Mouse (Mus musculus) liver, adult 2 months (tissue): ENCODE measurements around the gene Smg1. TPM values are rescaled to one million over a fixed set of nuclear protein-coding genes. Genes with fewer than 3 reads are reported as not detected.

Source experiments
- DNase-seq: peaks from one replicate; pipeline ENCODE4 v3.0.0-alpha.2; 2011; ENCODE audit warnings: low read depth, low spot score; ENCODE audit errors: extremely low read depth
- H3K27ac ChIP-seq: fragments of 200-500 bp; replicated peaks from 2 replicates; pipeline ENCODE4 v1.5.1; 2012; ENCODE audit warnings: low read depth, mild to moderate bottlenecking, control low read depth, inconsistent platforms, low read length; ENCODE audit not compliant: insufficient read depth
- H3K27me3 ChIP-seq: fragments of 200-500 bp; 2 replicates; pipeline ENCODE4 v1.6.1; 2012; ENCODE audit warnings: mild to moderate bottlenecking, moderate library complexity, low read length, inconsistent platforms; ENCODE audit not compliant: control insufficient read depth, insufficient read depth
- H3K36me3 ChIP-seq: fragments of 200-500 bp; 2 replicates; pipeline ENCODE4 v1.6.1; 2012; ENCODE audit warnings: low read length, inconsistent platforms; ENCODE audit not compliant: control insufficient read depth, insufficient read depth
- H3K4me1 ChIP-seq: fragments of 200-500 bp; 2 replicates; pipeline ENCODE4 v1.6.1; 2011; ENCODE audit warnings: low read length; ENCODE audit not compliant: control insufficient read depth, insufficient read depth
- H3K4me3 ChIP-seq: fragments of 200-500 bp; 2 replicates; pipeline ENCODE4 v1.5.1; 2011; ENCODE audit warnings: low read depth, mild to moderate bottlenecking, control low read depth, low read length, moderate library complexity; ENCODE audit not compliant: insufficient read depth
- H3K79me2 ChIP-seq: fragments of 200-500 bp; 2 replicates; pipeline ENCODE4 v1.6.1; 2012; ENCODE audit warnings: inconsistent platforms, mild to moderate bottlenecking, low read length, moderate library complexity; ENCODE audit not compliant: control insufficient read depth, insufficient read depth
- H3K9ac ChIP-seq: fragments of 200-500 bp; 2 replicates; pipeline ENCODE4 v1.6.1; 2012; ENCODE audit warnings: low read depth, mild to moderate bottlenecking, control low read depth, inconsistent platforms, low read length
- CTCF ChIP-seq: fragments of 200-500 bp; IDR thresholded peaks from 2 replicates; pipeline ENCODE4 v1.5.1; 2011; ENCODE audit warnings: low read depth, low read length, control low read depth
- POLR2A ChIP-seq: fragments of 200-500 bp; IDR thresholded peaks from 2 replicates; pipeline ENCODE4 v1.6.1; 2011; ENCODE audit warnings: low read length, control low read depth; ENCODE audit not compliant: insufficient read depth; ENCODE audit errors: extremely low read depth
- WGBS: fragments of 180-500 bp; shearing (Covaris S2); methylation state at CpG from one replicate; pipeline ENCODE4 v1.1.7; 2018; 5-methylcytosine and 5-hydroxymethylcytosine counted together
- polyA plus RNA-seq: library from polyadenylated mRNA; depleted of rRNA; stranded (reverse); fragments of >200 nt; gene quantifications from 2 replicates; pipeline ENCODE4 v1.2.3, GENCODE M21; 2012
- total RNA-seq: library from RNA; depleted of rRNA; stranded (reverse); fragments of >200 nt; gene quantifications from 2 replicates; pipeline ENCODE4 v1.2.3, GENCODE M21; 2014

Smg1 gene
- total and polyA plus RNA-seq, 2 experiments: 5.7 to 27.9 TPM

DNA sequence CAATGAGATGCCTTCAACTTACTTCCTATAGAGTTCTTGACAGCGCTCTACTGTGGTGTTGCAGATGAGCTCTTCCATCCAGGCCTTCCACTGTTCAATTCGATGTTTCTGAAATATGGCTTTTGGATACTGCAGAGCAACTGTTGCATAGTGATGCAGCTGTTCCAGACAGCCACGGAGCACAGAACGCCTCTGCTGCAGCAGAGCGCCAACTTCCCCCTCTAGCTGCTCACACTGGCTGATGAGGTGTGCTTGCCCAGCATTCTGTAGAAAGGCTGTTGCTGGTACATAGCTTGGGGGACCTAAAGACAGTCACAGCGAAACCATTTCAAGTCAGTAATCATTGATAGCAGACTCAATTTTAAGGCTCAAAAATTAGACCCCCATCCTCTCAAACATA is 89.3 kb downstream of the Smg1 start:
- Histone ChIP-seq H3K9ac (no peak overlapping the region), H3K79me2 (no peaks in the 10 kb centered on the region), H3K4me1 (no peaks in the 10 kb centered on the region), H3K27me3 (no peaks in the 10 kb centered on the region), H3K4me3 (no peak overlapping the region), H3K36me3 (peaks cover 65% of the 10 kb centered on the region), H3K27ac (no peak overlapping the region)
- TF ChIP-seq POLR2A (no peak), CTCF (no peak)
- WGBS: 93% methylated on average over 6 of the region's 6 CpGs
- no peak for DNase-seq

DNA sequence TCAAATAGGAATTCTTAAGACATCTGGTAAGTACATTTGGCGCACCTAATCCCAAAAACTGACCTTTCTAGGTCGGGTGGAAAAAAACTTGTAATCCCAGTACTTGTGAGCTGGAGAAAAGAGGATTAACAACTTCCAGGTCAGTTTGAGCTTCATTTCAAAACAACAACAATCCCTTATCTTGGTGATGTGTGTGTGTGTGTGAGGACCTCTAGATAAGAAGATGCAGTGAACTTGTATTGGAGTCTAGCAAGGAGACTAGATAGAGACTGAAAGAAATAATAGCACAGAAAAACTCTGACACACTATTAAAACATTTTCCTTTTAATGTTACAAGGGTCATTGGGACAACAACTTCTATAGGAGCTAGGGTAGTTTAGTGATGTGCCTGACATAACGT is 99.9 kb downstream of the Smg1 start:
- peaks cover 63% of the 10 kb centered on the region for H3K36me3 ChIP-seq
- H3K79me2 ChIP-seq: no peaks in the 10 kb centered on the region; the same call in 1 of the 2 replicates
- no peak overlapping the region for H3K4me3 ChIP-seq
- H3K9ac ChIP-seq: no peak overlapping the region
- WGBS: 86% methylated on average over 3 of the region's 3 CpGs
- no peaks in the 10 kb centered on the region; the same call in 1 of the 2 replicates for H3K4me1 ChIP-seq
- TF ChIP-seq POLR2A: no peak
- TF ChIP-seq CTCF: no peak
- no peak for DNase-seq
- H3K27ac ChIP-seq: no peak overlapping the region
- no peaks in the 10 kb centered on the region for H3K27me3 ChIP-seq

DNA sequence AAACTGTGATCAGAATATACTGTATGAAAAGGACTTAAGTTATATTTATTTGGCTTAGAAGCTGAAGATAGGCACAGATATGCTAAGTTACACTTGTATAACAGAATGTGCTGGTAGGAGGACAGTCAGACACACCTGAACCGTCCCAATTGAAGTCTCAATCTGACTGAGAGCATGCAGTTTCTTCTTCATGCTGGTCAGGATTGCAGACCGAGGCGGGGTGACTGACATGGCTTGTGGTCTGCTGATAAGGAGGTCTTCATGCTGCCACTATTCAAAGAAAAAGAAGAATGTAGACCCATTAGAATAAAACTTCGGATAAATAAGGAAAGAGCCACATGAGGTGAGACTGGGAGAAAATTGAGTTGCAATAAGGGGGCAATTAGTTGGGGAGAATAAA is 100.3 kb downstream of the Smg1 start:
- Histone ChIP-seq H3K4me3 (no peak overlapping the region), H3K9ac (no peak overlapping the region), H3K27me3 (no peaks in the 10 kb centered on the region), H3K79me2 (no peaks in the 10 kb centered on the region; the same call in 1 of the 2 replicates), H3K36me3 (peaks cover 60% of the 10 kb centered on the region), H3K4me1 (no peaks in the 10 kb centered on the region; the same call in 1 of the 2 replicates), H3K27ac (no peak overlapping the region)
- no peak for TF ChIP-seq CTCF
- no peak for TF ChIP-seq POLR2A
- 89% methylated on average over 4 of the region's 4 CpGs for WGBS
- no peak for DNase-seq

DNA sequence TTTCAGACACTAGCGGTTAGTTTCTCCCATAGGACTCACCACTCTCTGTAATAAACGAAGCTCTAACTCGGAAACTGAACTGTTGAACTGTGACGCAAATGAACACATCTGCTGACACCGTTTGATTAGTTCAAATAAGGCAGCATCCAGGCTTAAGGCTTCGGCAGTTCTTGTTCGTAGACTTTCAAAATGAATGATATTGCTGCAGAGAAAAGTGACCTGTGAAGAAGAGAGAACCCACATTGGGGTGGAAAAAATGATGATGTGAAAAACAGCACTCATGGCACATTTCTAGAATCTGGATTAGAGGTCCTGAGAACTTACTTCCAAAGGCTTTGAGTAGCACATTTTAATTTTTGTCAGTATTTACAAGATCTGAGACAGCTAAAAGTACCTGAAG is 102.2 kb downstream of the Smg1 start:
- H3K79me2 ChIP-seq: no peaks in the 10 kb centered on the region; the same call in 1 of the 2 replicates
- H3K4me3 ChIP-seq: no peak overlapping the region
- H3K9ac ChIP-seq: no peak overlapping the region
- H3K27ac ChIP-seq: no peak overlapping the region
- 80% methylated on average over 7 of the region's 7 CpGs for WGBS
- peaks cover 71% of the 10 kb centered on the region for H3K36me3 ChIP-seq
- no peaks in the 10 kb centered on the region for H3K27me3 ChIP-seq
- DNase-seq: no peak
- H3K4me1 ChIP-seq: no peaks in the 10 kb centered on the region
- no peak for TF ChIP-seq POLR2A
- no peak for TF ChIP-seq CTCF

DNA sequence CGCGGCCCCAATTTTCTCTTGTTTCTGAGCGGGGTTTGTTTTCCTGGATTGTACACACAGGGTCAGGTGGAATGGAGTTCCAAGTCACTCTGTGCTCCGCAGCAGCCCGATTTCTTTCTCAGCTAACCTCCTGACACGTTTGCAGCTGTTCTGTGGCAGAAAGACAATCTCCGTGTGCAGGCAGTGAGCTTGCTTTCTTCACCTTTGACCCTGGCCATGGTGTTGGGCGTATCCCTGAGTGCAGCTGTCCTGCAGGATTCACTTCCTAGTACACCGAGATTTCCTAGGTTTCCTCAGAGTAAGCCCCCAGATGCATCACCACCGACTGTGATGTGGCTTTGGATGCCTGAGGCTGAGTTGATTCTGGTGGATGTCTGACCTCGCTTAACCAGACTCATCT is 108.3 kb downstream of the Smg1 start:
- 79% methylated on average over 11 of the region's 11 CpGs for WGBS
- Histone ChIP-seq H3K27ac (no peak overlapping the region), H3K36me3 (peaks cover 45% of the 10 kb centered on the region), H3K4me3 (no peak overlapping the region), H3K79me2 (peaks cover 2% of the 10 kb centered on the region; the same call in 1 of the 2 replicates), H3K9ac (no peak overlapping the region), H3K4me1 (no peaks in the 10 kb centered on the region), H3K27me3 (no peaks in the 10 kb centered on the region)
- no peak for DNase-seq
- TF ChIP-seq CTCF (no peak), POLR2A (no peak)

DNA sequence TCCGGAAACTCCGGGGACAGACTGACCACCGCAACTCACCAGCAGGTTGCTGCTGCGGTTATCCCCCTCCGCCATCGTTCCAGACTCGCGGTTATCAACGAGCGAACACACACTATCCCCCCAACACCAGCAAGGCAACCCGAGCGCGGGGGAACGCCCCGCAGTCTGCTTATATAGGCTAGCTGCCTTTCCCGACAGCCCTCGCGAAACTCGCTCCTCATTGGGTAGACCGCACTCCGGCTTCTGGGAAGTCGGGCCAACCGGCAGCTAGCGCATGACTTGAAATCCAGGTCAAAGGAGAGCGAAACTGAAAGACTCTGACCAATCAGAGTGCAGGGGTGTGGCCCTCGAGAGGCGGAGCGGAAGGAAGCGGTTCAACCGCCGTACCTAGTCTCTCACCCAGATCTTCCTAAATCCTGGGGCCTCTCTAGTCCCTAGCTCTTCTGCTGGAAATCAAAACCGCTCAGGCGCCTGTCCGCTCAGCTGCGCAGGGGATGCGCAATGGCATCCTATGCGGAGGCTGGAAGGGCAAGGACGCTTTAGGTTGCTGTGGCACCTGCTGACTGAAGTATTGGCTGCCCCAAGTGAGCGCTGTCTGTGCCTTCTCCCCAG is 113.9 kb downstream of the Smg1 start, which contains the start of gene Arl6ip1:
Arl6ip1 (minus strand) TSS at position 233 of the 612 bp plus-strand sequence.
- Histone ChIP-seq H3K9ac (peak within 1 kb of the TSS; percentile 79), H3K4me3 (peak within 1 kb of the TSS; percentile 72), H3K27ac (peak within 1 kb of the TSS; percentile 83), H3K79me2 (peaks cover 6% of the 10 kb centered on the region; the same call in 1 of the 2 replicates), H3K4me1 (peaks cover 6% of the 10 kb centered on the region), H3K36me3 (peaks cover 18% of the 10 kb centered on the region), H3K27me3 (no peaks in the 10 kb centered on the region)
- peak; percentile 98 for DNase-seq
- peak; percentile 99 for TF ChIP-seq POLR2A
- no peak for TF ChIP-seq CTCF
- under 1% methylated on average over 39 of the region's 39 CpGs for WGBS
